Comparison of ENCODE assay signal across 34 mouse cellular contexts in genomic region chr1:59352706-59353105, GRCm38 (mm10).
"Had no signal": no experiment of that assay in that cellular context is flagged by ENCODE, and none has a peak within 500 bp of the region (broad histone marks: within the 10 kb centered on the region; RNA-seq: fewer than 3 reads in every experiment).

No protein-coding gene starts in this region.

- H3K27me3 ChIP-seq: hindbrain, embryonic 12.5 days; hindbrain, embryonic 13.5 days; hindbrain, embryonic 15.5 days; intestine, embryonic 15.5 days; kidney, embryonic 15.5 days had no signal

- H3K4me3 ChIP-seq: heart, embryonic 10.5 days; heart, embryonic 12.5 days; heart, embryonic 13.5 days; heart, embryonic 15.5 days; hindbrain, embryonic 10.5 days; hindbrain, embryonic 12.5 days; hindbrain, embryonic 13.5 days; hindbrain, embryonic 15.5 days; intestine, embryonic 15.5 days; kidney, embryonic 15.5 days; layer of hippocampus, adult 2 months had no signal

- H3K9me3 ChIP-seq: heart, embryonic 15.5 days; hindbrain, embryonic 12.5 days; hindbrain, embryonic 15.5 days; intestine, embryonic 15.5 days; kidney, embryonic 15.5 days had no signal

- H3K4me1 ChIP-seq: heart, embryonic 10.5 days; heart, embryonic 12.5 days; heart, embryonic 13.5 days; heart, embryonic 15.5 days; hindbrain, embryonic 10.5 days; hindbrain, embryonic 12.5 days; hindbrain, embryonic 13.5 days; hindbrain, embryonic 15.5 days; intestine, embryonic 15.5 days; kidney, embryonic 15.5 days had no signal

- H3K27ac ChIP-seq: heart, embryonic 10.5 days; heart, embryonic 13.5 days; heart, embryonic 15.5 days; hindbrain, embryonic 10.5 days; hindbrain, embryonic 12.5 days; hindbrain, embryonic 13.5 days; hindbrain, embryonic 14.5 days; hindbrain, embryonic 15.5 days; hindbrain, postnatal 0 days; intestine, embryonic 15.5 days; kidney, embryonic 15.5 days; kidney, postnatal 0 days; layer of hippocampus, adult 2 months had no signal

- DNase-seq: heart, postnatal 10 days; heart, postnatal 14 days; heart, postnatal 36 days; heart, postnatal 4 days; kidney, adult 11 months; kidney, adult 18-20 months; kidney, adult 2 months; kidney, adult 8-10 months; kidney, adult 9 months; kidney, postnatal 10 days; kidney, postnatal 14 days; kidney, postnatal 25 days; kidney, postnatal 36 days; kidney, postnatal 4 days; layer of hippocampus, adult 9-11 months; layer of hippocampus, postnatal 36 days had no signal

- H3K4me2 ChIP-seq: heart, embryonic 12.5 days; heart, embryonic 13.5 days; heart, embryonic 15.5 days; hindbrain, embryonic 12.5 days; hindbrain, embryonic 13.5 days; hindbrain, embryonic 14.5 days; hindbrain, embryonic 15.5 days; intestine, embryonic 15.5 days; kidney, embryonic 15.5 days had no signal

- H3K9ac ChIP-seq: heart, embryonic 12.5 days; heart, embryonic 13.5 days; heart, embryonic 15.5 days; hindbrain, embryonic 12.5 days; hindbrain, embryonic 13.5 days; hindbrain, embryonic 14.5 days; hindbrain, embryonic 15.5 days; intestine, embryonic 15.5 days; kidney, embryonic 15.5 days had no signal

- H3K36me3 ChIP-seq: heart, embryonic 10.5 days; heart, embryonic 12.5 days; heart, embryonic 13.5 days; heart, embryonic 15.5 days; hindbrain, embryonic 10.5 days; hindbrain, embryonic 12.5 days; hindbrain, embryonic 13.5 days; hindbrain, embryonic 15.5 days; intestine, embryonic 15.5 days; kidney, embryonic 15.5 days had no signal

- ATAC-seq: hindbrain, embryonic 16.5 days; hindbrain, postnatal 0 days; inflammation-experienced regulatory T-cells, adult 6 months; intestine, embryonic 15.5 days; intestine, embryonic 16.5 days; intestine, postnatal 0 days had no signal
